Mouse (Mus musculus) megakaryocyte, embryonic 14.5 days (primary cell): ENCODE measurements around the gene Npcd. TPM values are rescaled to one million over a fixed set of nuclear protein-coding genes. Genes with fewer than 3 reads are reported as not detected.

ENCODE experiments used
- H3K27me3 ChIP-seq: replicated peaks from 2 replicates; pipeline ENCODE3; 2012; ENCODE audit warnings: inconsistent platforms
- H3K36me3 ChIP-seq: replicated peaks from 2 replicates; pipeline ENCODE3; 2012; ENCODE audit warnings: low read length, inconsistent platforms, mixed read lengths
- H3K4me1 ChIP-seq: 2 replicates; pipeline ENCODE4 v1.6.1; 2012; ENCODE audit warnings: inconsistent platforms
- H3K4me3 ChIP-seq: replicated peaks from 2 replicates; pipeline ENCODE3; 2012; ENCODE audit warnings: moderate library complexity, mild to moderate bottlenecking, inconsistent platforms
- H3K9me3 ChIP-seq: 2 replicates; pipeline ENCODE4 v1.6.1; 2012; ENCODE audit warnings: inconsistent platforms
- FLI1 ChIP-seq: IDR thresholded peaks from 2 replicates; pipeline ENCODE4 v1.6.1; 2012; ENCODE audit warnings: low read length, inconsistent platforms, mixed read lengths
- GATA1 ChIP-seq: IDR thresholded peaks from 3 replicates; pipeline ENCODE4 v1.6.1; 2012; ENCODE audit warnings: mixed read lengths, low read length, inconsistent platforms, borderline replicate concordance
- polyA plus RNA-seq: library from polyadenylated mRNA; stranded (reverse); fragments of >175 nt; gene quantifications from 2 replicates; pipeline ENCODE4 v1.2.3, GENCODE M21; 2012; ENCODE audit warnings: low replicate concordance; ENCODE audit not compliant: insufficient read depth

The Npcd gene
- polyA plus RNA-seq, 1 experiment = 0.09 TPM

DNA sequence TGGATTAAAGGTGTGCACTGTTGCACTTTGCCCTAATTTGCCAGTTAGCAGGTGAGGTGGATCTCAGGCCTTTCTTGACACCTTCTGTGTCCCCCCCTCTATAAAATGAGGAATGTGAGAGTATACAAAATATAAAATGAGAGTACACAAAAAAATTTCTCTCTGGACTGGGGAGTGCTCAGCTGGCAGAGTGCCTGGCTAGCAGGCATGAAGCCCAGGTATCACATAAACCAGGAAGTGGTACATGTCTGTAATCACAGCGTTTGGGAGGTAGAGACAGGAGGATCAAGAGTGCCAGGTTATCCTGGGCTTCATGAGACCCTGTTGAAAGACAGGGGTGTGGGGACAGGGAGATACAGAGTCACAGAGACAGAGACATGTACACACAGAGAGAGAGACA, 27.0 kb downstream of the Npcd start:
- H3K4me1 ChIP-seq = peaks cover 42% of the 10 kb centered on the region
- H3K27me3 ChIP-seq = peaks cover 93% of the 10 kb centered on the region
- H3K9me3 ChIP-seq = no peaks in the 10 kb centered on the region
- no peak overlapping the region for H3K4me3 ChIP-seq
- TF ChIP-seq GATA1 (no peak), FLI1 (no peak)
- H3K36me3 ChIP-seq = no peaks in the 10 kb centered on the region

DNA sequence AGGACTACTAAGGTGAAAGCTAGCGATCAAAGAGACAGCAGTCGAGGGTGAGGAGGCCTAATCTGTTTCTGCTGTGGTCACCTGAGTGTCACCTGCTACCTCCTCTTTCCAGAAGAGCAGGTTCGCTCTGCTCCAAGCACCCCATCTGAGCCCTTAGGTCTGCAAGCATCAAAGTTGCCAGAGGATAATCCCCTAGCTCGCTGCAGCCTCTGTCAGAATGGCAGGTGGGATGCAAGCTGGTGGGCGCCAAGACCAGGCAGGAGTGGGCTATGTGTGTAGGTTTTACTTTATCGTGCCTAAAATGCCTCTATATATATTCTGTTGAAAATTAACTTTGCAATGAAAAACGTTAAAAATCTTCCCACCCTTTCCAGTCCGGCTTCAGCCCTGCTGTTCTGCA, 28.8 kb downstream of the Npcd start:
- no peaks in the 10 kb centered on the region for H3K36me3 ChIP-seq
- H3K4me3 ChIP-seq = peak overlapping the region; percentile 89
- H3K27me3 ChIP-seq = peaks cover 93% of the 10 kb centered on the region
- no peak for TF ChIP-seq FLI1
- TF ChIP-seq GATA1 = no peak
- H3K4me1 ChIP-seq = peaks cover 26% of the 10 kb centered on the region
- no peaks in the 10 kb centered on the region for H3K9me3 ChIP-seq

DNA sequence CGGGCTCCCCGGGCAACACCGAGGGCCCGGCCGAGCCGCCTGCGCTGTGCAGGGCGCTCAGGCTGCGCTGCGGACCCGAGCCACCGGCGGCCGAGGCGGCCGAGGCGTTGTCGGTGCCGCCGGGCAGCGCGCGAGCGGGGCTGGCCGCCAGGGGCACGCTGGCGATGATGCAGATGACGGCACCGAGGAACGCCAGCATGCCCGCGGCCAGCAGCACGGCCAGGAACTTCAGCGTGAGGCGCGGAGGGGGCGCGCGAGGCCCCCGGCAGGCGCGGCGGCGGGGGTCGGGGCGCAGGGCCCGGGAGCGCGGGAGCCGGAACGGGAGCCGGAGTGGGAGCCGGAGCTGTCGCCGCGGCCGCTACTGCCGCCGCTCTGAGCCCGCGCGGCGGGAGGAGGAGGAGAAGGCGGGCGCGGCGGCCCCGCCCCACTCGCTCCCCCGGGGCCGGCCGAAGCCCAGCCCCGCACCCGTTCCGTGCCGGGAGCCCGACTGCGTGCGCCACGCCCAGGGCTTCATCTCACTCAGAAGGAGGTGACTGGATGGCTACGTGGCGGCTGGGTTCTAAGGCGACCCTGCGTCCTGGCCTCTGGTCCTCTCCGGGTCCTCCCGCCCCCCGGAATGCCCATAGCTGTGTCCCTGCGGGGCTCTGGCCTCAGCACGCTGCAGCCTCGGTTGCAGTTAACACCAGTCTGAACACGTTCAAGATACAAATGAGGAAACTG, 29.5 kb downstream of the Npcd start, which contains the start of gene Nptxr:
Nptxr (minus strand) TSS at position 415 of the 720 bp plus-strand sequence.
- H3K36me3 ChIP-seq = no peaks in the 10 kb centered on the region
- H3K9me3 ChIP-seq = no peaks in the 10 kb centered on the region
- H3K4me1 ChIP-seq = peaks cover 23% of the 10 kb centered on the region
- TF ChIP-seq GATA1 (no peak), FLI1 (no peak)
- peak within 1 kb of the TSS; percentile 89 for H3K4me3 ChIP-seq
- H3K27me3 ChIP-seq = peaks cover 92% of the 10 kb centered on the region

DNA sequence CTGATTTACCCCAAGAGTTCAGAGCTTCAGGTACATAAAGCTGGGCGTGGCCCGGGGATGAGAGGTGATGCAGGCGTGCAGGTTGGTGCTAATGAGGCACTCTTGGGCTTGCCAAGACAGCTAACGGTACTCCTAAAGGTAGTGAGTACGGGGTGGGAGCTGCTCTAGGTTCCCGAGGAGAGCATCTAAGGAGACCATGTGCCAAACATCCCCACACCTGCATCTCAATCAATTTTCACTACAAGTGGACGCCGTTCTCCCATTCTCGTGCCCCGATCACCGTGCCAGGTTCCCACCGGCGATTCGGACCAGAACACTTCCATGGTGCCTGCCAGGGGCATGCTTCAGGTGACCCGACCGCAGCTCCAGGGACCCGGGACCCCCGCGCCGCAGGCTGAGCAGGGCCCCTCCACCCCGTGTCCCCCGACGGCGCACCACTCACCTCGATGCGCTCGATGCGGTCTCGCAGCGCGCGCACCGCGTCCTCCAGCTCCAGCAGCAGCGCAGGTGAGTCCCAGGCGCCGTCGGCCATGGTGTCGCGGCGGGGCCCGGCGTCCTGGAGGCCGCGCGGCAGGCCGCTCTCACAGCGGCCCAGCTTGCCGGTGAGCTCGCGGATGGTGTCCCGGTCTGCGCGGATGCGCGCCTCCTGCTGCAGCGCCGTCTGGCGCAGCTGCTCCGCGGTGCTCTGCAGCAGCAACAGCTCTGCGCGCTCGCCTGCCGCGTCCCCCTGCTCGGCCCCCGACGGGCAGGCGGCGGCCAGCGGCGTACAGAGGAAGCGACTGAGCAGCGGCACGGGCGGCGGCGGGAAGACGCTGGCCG, 30.3 kb downstream of the Npcd start:
- no peaks in the 10 kb centered on the region for H3K36me3 ChIP-seq
- H3K4me3 ChIP-seq = peak overlapping the region; percentile 89
- H3K4me1 ChIP-seq = peaks cover 23% of the 10 kb centered on the region
- peaks cover 92% of the 10 kb centered on the region for H3K27me3 ChIP-seq
- H3K9me3 ChIP-seq = no peaks in the 10 kb centered on the region
- TF ChIP-seq GATA1 = no peak

DNA sequence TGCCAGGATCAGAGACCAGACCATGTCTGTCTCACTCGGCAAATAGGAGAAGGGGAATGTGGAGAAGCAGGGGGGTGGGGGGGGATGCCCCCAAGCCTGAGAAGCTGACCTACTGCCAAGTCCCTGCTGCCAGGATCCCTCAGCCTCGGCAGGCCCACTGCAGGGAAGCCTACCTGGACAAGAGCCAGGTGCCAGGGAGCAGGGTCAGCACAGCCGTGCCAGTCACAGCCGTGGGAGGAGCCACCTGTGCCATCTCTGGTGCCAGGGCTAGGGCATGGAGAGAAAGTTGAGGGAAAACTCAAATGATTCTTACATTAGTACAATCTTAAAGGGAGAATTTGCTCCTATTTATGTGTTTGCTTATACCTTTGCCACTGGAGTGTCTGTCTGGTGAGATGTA, 31.7 kb downstream of the Npcd start:
- Histone ChIP-seq H3K9me3 (no peaks in the 10 kb centered on the region), H3K4me1 (peaks cover 23% of the 10 kb centered on the region), H3K4me3 (no peak overlapping the region), H3K27me3 (peaks cover 93% of the 10 kb centered on the region), H3K36me3 (no peaks in the 10 kb centered on the region)
- TF ChIP-seq FLI1 (no peak), GATA1 (no peak)

DNA sequence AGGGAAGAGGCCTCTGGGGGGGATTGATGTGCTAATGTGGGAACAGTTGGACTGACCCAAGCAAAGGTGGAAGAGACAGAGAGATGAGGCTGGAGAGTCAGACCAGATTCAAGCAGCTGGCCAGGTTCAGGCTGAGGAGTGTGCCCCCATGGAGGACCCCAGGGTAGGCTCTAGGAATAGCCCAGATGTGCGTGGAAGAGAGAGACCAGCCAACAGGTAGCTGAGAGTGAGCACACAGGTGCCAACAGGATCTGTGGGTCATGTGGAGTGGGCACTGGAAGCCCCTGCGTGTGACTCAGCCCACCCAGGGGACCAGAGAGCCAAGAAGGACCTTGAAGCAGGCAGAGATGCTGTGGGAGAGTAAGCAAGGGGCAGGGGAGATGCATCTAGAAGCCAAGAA, 32.4 kb downstream of the Npcd start:
- Histone ChIP-seq H3K27me3 (peaks cover 93% of the 10 kb centered on the region), H3K36me3 (no peaks in the 10 kb centered on the region), H3K4me1 (peaks cover 23% of the 10 kb centered on the region), H3K4me3 (no peak overlapping the region), H3K9me3 (no peaks in the 10 kb centered on the region)
- no peak for TF ChIP-seq GATA1
- TF ChIP-seq FLI1 = no peak

DNA sequence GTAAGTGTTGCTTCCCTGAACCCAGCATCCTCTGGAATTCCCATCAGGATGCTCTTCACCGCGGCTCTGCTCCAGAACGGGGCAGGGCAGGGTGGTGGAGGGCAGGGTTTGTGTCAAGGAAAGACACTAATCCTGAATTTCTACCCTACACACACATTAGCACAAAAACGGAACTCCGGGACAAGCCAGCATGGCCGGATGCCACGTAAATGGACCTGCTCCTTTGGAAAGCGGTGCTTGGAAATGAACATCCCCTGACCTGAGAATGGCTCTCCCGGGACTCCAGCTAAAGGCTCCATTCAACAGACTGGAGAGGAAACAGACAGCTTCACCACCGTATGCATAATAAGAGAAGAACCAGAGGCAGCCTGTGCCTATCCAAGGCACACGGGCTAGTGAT, 33.3 kb downstream of the Npcd start:
- TF ChIP-seq GATA1 (no peak), FLI1 (no peak)
- H3K4me1 ChIP-seq = peaks cover 23% of the 10 kb centered on the region
- H3K4me3 ChIP-seq = no peak overlapping the region
- no peaks in the 10 kb centered on the region for H3K36me3 ChIP-seq
- peaks cover 93% of the 10 kb centered on the region for H3K27me3 ChIP-seq
- no peaks in the 10 kb centered on the region for H3K9me3 ChIP-seq

DNA sequence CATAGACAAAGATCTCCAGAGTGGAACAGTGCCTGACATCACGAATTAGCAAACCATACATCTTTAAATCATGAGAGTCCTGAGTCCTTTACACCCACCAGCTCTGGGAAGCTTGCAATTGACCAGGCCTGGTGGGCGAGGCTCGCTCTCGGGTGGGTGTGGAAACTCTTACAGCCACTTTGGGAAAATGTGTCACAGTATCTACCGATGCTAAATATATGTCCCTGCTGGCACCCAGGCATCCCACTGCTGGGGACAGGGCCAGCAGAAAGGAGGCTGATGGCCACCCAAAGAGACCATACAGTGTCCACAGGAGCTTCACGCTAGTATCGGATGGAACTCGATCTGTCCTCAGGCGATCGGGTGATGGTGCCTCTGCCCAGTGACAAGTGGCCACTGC, 35.4 kb downstream of the Npcd start:
- TF ChIP-seq GATA1 (no peak), FLI1 (no peak)
- no peaks in the 10 kb centered on the region for H3K36me3 ChIP-seq
- no peaks in the 10 kb centered on the region for H3K9me3 ChIP-seq
- H3K4me3 ChIP-seq = no peak overlapping the region
- H3K4me1 ChIP-seq = peaks cover 11% of the 10 kb centered on the region
- peaks cover 92% of the 10 kb centered on the region for H3K27me3 ChIP-seq

DNA sequence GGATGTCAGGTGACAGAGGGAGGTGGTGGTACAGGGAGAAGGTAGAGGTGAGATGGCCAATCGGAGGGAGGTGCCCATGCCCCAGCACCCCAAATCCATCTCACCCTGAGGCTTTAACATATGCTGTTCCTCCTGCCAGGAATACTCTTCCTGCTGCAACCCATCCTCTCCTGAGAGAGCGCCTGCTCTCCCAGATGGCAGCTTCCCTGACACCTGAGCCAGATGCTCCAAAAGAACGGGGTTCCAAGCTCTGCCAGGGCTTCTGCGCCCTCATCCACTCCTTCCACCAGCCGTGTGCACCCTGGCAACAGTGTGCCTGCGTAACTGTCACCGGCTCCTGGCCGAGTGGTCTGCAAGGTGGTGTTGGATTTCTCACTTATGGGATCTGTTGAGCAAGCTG, 36.4 kb downstream of the Npcd start:
- no peak for TF ChIP-seq FLI1
- no peak for TF ChIP-seq GATA1
- Histone ChIP-seq H3K9me3 (no peaks in the 10 kb centered on the region), H3K36me3 (no peaks in the 10 kb centered on the region), H3K27me3 (peaks cover 92% of the 10 kb centered on the region), H3K4me3 (no peak overlapping the region), H3K4me1 (peaks cover 4% of the 10 kb centered on the region; the same call in 1 of the 2 replicates)

DNA sequence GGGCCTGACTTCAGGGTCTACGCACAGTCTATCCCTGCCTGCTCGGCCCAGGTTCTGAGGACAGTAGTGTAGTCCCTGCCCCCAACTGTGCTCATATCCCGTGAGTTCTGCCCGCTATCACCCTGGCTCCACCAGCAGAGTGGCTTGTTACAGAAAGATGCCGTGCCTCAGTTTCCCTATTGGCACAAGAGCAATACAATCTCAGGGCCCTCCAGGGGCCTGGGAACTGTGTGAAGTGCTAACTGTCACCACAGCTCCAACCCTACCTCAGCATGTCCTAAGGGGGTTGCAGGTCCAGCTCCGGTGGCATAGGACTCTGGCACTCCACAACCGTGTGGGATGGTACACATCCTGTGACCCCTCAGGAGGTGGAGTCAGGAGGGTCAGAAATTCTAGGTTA, 36.9 kb downstream of the Npcd start:
- H3K36me3 ChIP-seq = no peaks in the 10 kb centered on the region
- peaks cover 92% of the 10 kb centered on the region for H3K27me3 ChIP-seq
- H3K4me1 ChIP-seq = peaks cover 8% of the 10 kb centered on the region; the same call in 1 of the 2 replicates
- TF ChIP-seq FLI1 = no peak
- no peak for TF ChIP-seq GATA1
- no peak overlapping the region for H3K4me3 ChIP-seq
- H3K9me3 ChIP-seq = no peaks in the 10 kb centered on the region
